Mouse (Mus musculus) embryo, embryonic 9.5 days (tissue): ENCODE data around the gene Tcl1b2.
A peak's percentile ranks its signal among the peaks of the same experiment; 100 is the strongest.
"Not testable (repeated sequence)": the region's sequence is repeated elsewhere in the genome, so short reads cannot be mapped to it uniquely, and the experiment has no call there.

Source experiments
- DNase-seq: peaks from one replicate; pipeline ENCODE4 v3.0.0-alpha.2; 2017; ENCODE audit errors: extremely low spot score

Tcl1b2 gene

GRCm38 (mm10) chr12:105145714-105146113 is at the start of gene Tcl1b2:
Gene Tcl1b2, plus strand, starts transcription at chr12:105146014.
- DNase-seq: no peak

- DNase-seq: no peak
Measured at GRCm38 (mm10) chr12:105099466-105100044, 46.3 kb upstream of the Tcl1b2 start.

- DNase-seq: no peak
Measured at GRCm38 (mm10) chr12:105102901-105103300, 42.9 kb upstream of the Tcl1b2 start.

- DNase-seq: peak; percentile 80
Measured at GRCm38 (mm10) chr12:105104036-105104435, 41.8 kb upstream of the Tcl1b2 start.

DNA sequence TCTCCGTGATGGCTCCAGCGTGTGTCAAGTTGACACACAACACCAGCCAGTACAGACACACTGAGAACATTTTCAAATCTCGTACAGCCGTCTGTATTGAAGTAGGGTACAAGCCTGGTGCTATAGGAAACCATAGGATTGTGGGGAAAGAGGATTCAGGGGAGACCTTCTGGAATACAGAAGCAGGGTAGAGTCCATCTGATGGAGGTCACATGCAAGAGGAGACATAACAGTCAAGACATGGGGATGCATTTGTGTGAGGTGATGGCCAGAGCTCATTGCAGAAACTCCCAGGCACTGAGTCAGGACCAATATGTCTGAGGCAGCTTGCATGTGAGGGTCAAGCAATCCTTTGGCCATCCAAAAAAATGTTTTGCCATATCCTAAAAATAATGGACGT is 40.5 kb upstream of the Tcl1b2 start:
- no peak for DNase-seq

- no peak for DNase-seq
Measured at GRCm38 (mm10) chr12:105108856-105109255, 37.0 kb upstream of the Tcl1b2 start.

- DNase-seq: no peak
Measured at GRCm38 (mm10) chr12:105109406-105109805, 36.4 kb upstream of the Tcl1b2 start.

- no peak for DNase-seq
Measured at GRCm38 (mm10) chr12:105109812-105110211, 36.0 kb upstream of the Tcl1b2 start.

DNA sequence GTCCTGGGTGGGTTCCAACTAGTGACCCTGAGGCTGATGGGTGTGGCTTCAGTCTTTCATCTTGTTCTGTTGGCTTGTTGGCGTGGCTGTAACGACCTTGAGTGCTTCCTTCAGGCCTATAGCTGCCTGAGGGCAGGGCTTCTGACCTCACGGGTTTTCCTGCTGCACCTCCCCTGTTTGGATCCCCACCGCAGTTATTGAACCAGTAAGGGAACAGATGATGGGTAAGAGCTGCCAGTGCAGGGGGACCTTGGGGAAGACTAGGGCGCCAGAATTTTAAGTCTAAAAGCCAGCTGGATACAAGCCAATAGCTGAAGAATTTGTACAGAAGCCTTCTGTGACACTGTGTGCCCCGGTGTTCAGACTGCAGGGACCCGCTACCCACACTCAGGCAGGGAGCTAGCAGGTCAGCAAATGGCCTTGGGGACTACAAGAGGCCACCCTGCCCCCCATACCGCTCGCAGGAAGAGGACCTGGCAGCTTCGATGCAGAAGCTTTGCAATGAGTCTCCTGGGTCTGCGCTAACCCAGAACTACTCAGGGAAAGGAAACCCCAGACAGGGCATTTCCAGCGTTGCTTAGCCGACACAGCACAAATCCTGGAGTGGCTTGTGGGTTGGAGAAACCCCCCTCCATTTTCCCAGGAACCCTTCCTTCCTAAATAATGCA is 33.4 kb upstream of the Tcl1b2 start:
- no peak for DNase-seq

- no peak for DNase-seq
Measured at GRCm38 (mm10) chr12:105116648-105117047, 29.2 kb upstream of the Tcl1b2 start.

GRCm38 (mm10) chr12:105125362-105125761 is 20.5 kb upstream of the Tcl1b2 start:
- DNase-seq: no peak

DNA sequence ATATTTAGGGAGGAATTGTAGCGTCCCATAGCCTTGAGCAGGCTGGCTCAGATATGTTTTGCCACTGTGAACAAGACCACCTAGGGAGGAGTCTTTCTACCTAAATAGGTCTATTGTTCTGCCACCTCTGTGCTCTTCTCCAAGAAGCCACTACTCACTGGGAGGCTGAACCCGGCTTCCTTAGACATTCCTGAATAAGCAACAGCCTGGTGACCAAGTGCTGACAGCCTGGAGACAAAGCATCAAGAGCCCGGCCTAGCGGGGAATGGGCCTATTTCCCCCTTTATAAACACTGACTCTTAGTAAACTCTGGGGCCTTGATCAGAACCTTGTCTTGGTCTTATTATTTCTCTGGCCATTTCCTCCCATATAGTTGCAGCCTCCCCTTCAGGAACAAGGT is 19.3 kb upstream of the Tcl1b2 start:
- no peak for DNase-seq

DNA sequence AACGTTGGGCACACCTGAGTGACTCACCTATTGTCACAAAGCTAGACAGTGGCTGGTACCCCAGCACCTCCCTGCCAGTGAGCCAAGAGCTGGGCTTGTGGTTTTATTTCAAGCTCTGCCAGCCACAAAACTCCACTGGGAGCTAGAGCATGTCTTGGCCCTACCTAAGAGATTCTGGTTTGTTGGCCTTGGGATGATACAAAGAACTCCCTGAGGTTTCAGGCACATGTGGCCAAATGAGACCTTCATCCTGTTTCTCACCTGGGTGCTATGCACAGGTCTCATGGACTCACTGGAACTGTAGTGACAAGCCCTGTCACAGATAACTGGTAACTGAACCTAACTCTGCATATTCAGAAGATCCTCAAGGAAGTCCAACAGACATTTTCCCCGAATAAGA is 18.2 kb upstream of the Tcl1b2 start:
- no peak for DNase-seq

DNA sequence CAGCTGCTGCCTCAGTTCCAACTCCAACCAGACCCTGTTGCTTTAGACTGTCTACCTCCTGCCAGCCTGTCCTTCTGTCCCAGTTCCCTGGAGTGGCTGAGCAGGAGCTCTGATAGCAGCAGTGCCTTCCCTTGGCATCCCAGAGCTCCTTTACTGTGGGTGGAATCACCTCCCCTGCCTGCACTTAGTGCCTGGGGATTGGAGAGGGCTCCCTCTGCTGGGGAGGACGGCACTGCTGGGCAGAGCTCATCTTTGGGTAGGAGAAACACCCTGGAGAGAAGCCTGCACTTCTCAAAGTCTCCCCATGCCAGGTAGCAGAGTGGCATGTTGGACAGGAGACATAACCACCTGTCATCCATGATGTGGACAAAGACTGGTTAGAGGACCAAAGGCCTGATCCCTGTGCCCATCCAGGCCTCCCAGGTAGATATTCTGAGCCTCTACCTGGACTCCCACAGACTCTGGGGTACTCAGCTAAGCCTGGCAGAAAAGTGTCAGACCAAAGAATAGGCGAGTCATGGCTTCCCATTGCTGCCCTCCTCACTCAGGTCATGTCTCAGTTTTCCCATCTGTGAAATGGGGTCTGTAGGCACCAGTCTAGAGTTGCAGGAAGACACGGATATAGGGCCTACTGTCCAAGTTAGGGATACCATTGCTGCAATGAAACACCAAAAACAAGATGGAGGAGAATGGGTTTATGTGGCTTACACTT is 16.2 kb upstream of the Tcl1b2 start:
- DNase-seq: not testable (repeated sequence)

GRCm38 (mm10) chr12:105134167-105134566 is 11.6 kb upstream of the Tcl1b2 start:
- not testable (repeated sequence) for DNase-seq

GRCm38 (mm10) chr12:105134826-105135225 is 11.0 kb upstream of the Tcl1b2 start:
- not testable (repeated sequence) for DNase-seq

GRCm38 (mm10) chr12:105137729-105138128 is 8.1 kb upstream of the Tcl1b2 start:
- not testable (repeated sequence) for DNase-seq

- no peak for DNase-seq
Measured at GRCm38 (mm10) chr12:105143096-105143495, 2.7 kb upstream of the Tcl1b2 start.

GRCm38 (mm10) chr12:105144928-105145327 is 886 bp upstream of the Tcl1b2 start:
- not testable (repeated sequence) for DNase-seq

GRCm38 (mm10) chr12:105155286-105155685 is 9.5 kb downstream of the Tcl1b2 start:
- DNase-seq: not testable (repeated sequence)

DNA sequence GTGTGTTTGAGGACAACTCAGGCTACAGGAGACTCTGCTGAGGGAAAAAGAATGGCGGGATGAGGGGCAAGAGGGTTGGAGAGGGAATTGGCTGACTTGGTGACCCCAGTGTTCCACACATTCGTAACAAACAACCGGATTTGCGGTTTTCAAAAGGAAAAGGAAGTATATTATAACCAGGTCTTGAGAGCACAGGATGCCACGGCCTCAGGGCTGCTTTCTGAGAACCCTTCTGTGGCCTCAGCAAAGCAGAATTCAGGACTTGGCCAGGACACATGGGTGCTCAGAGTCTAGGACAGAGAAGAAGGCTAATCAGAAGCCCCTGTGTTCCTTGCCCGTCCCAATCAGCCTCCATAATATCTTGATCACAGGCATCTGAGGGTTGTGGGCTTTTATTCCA is 13.0 kb downstream of the Tcl1b2 start:
- DNase-seq: no peak

GRCm38 (mm10) chr12:105159390-105159789 is 13.6 kb downstream of the Tcl1b2 start, which contains the start of gene Tcl1b1:
Gene Tcl1b1, plus strand, starts transcription at chr12:105159690.
- no peak for DNase-seq

DNA sequence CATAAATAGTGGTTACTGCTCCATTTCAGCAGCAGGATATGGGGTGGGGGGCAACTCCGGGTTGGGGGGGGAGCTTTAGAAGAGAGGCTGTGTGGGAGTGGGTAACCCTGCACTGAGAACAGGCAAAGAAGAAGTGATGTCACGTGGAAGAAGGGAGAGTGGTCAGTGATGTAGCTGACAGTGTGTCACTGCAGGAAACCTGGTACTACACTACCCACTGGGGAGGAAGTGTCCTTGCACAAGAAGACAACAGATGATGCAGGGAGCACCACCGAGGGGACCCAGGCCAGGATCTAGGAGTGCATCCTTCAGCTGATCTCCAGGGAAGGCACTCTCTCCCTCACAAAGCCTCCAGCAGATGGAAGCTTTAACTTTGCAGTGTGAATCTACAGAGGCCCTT is 20.9 kb downstream of the Tcl1b2 start:
- DNase-seq: no peak
